In genomic region chr9:57643856-57644180, GRCm38 (mm10) we compare ENCODE assay signal across 8 mouse cellular contexts. TPM values are rescaled to one million over a fixed set of nuclear protein-coding genes. Genes with fewer than 3 reads are reported as not detected.
DNase-seq lines count a peak whose midpoint lies in the region; ATAC-seq and TF ChIP-seq lines count a peak whose summit lies in the region.

No protein-coding gene starts in this region.

- TF ChIP-seq CTCF in left cerebral cortex, adult 2 months (IDR thresholded peaks at IDR 0.05), result no peak
- no peak for TF ChIP-seq CTCF in forebrain, postnatal 0 days (IDR thresholded peaks at IDR 0.05; ENCODE audit: low read depth)

- H3K4me1 ChIP-seq in forebrain, postnatal 0 days (ENCODE audit: insufficient read depth), result peaks cover 39% of the 10 kb centered on the region
- H3K4me1 ChIP-seq in liver, embryonic 12.5 days, result peaks cover 93% of the 10 kb centered on the region
- peaks cover 62% of the 10 kb centered on the region for H3K4me1 ChIP-seq in neural tube, embryonic 12.5 days

- H3K36me3 ChIP-seq in forebrain, postnatal 0 days (ENCODE audit: insufficient read depth), result no peaks in the 10 kb centered on the region; the same call in 1 of the 2 replicates
- H3K36me3 ChIP-seq in liver, embryonic 12.5 days, result peaks cover 16% of the 10 kb centered on the region
- H3K36me3 ChIP-seq in neural tube, embryonic 12.5 days, result peaks cover 9% of the 10 kb centered on the region; the same call in 1 of the 2 replicates

- no peaks in the 10 kb centered on the region for H3K27me3 ChIP-seq in forebrain, postnatal 0 days (ENCODE audit: insufficient read depth, low read length)
- H3K27me3 ChIP-seq in liver, embryonic 12.5 days (replicated peaks), result no peaks in the 10 kb centered on the region
- no peaks in the 10 kb centered on the region for H3K27me3 ChIP-seq in neural tube, embryonic 12.5 days (replicated peaks)

- H3K9me3 ChIP-seq in forebrain, postnatal 0 days (ENCODE audit: low read length), result no peaks in the 10 kb centered on the region
- H3K9me3 ChIP-seq in liver, embryonic 12.5 days (replicated peaks), result no peaks in the 10 kb centered on the region
- H3K9me3 ChIP-seq in neural tube, embryonic 12.5 days, result no peaks in the 10 kb centered on the region

- peak overlapping the region; percentile 89 for H3K4me2 ChIP-seq in forebrain, postnatal 0 days (ENCODE audit: low read depth)
- peak overlapping the region; percentile 83 for H3K4me2 ChIP-seq in liver, embryonic 12.5 days
- H3K4me2 ChIP-seq in neural tube, embryonic 12.5 days (replicated peaks), result peak overlapping the region; percentile 94

- ATAC-seq in forebrain, postnatal 0 days, result no peak
- ATAC-seq in liver, embryonic 12.5 days, result peak; percentile 38; the same call in 1 of the 2 replicates
- no peak for ATAC-seq in neural tube, embryonic 12.5 days (ENCODE audit: low FRiP score, low read depth)
- no peak for ATAC-seq in monocyte, adult 5-6 weeks (replicated peaks; ENCODE audit: insufficient number of reproducible peaks, low FRiP score, low TSS enrichment, poor library complexity, severe bottlenecking)

- no peak for DNase-seq in left cerebral cortex, adult 2 months (ENCODE audit: extremely low spot score in 1 of 2, low spot score in 2 of 2)
- DNase-seq in left cerebral cortex, postnatal 14 days (ENCODE audit: low spot score in 2 of 2), result no peak
- no peak for DNase-seq in forebrain, postnatal 0 days
- no peak for DNase-seq in urinary bladder, postnatal 25 days (ENCODE audit: low spot score)
- no peak for DNase-seq in B cell, adult 2 months

- peak overlapping the region; percentile 21; the same call in 1 of the 2 replicates for H3K4me3 ChIP-seq in left cerebral cortex, adult 2 months
- peak overlapping the region; percentile 98 for H3K4me3 ChIP-seq in forebrain, postnatal 0 days (ENCODE audit: low read depth, low read length)
- peak overlapping the region; percentile 92 for H3K4me3 ChIP-seq in liver, embryonic 12.5 days
- peak overlapping the region; percentile 99 for H3K4me3 ChIP-seq in neural tube, embryonic 12.5 days

- WGBS in forebrain, postnatal 0 days, result 58% methylated on average over 7 of the region's 7 CpGs
- 7% methylated on average over 7 of the region's 7 CpGs for WGBS in liver, embryonic 12.5 days (ENCODE audit: insufficient replicate concordance)
- 64% methylated on average over 7 of the region's 7 CpGs for WGBS in neural tube, embryonic 12.5 days

- no peak overlapping the region for H3K27ac ChIP-seq in left cerebral cortex, adult 2 months
- no peak overlapping the region for H3K27ac ChIP-seq in forebrain, postnatal 0 days (ENCODE audit: low read depth, low read length)
- H3K27ac ChIP-seq in liver, embryonic 12.5 days, result peak overlapping the region; percentile 96
- no peak overlapping the region for H3K27ac ChIP-seq in neural tube, embryonic 12.5 days

- H3K9ac ChIP-seq in forebrain, postnatal 0 days, result peak overlapping the region; percentile 96
- H3K9ac ChIP-seq in liver, embryonic 12.5 days, result peak overlapping the region; percentile 98
- H3K9ac ChIP-seq in neural tube, embryonic 12.5 days, result peak overlapping the region; percentile 99

- intact Hi-C loops in left cerebral cortex, adult 2 months (cut with DNase I), result no loop called here
- intact Hi-C loops in left cerebral cortex, postnatal 14 days (cut with DNase I), result no loop called here

RNA-seq across cellular contexts. Expression of gene Csk, which starts 9.6 kb away (rescaled TPM):
- 10 to 100 TPM; 32.9 to 39.6 TPM for total RNA-seq in left cerebral cortex, adult 2 months (2021)
- total RNA-seq in left cerebral cortex, postnatal 14 days (2021), result 10 to 100 TPM; 46.8 to 47.1 TPM
- 105 and 135 TPM in 2 replicates for total RNA-seq in forebrain, postnatal 0 days (2014; rRNA removed)
- polyA plus RNA-seq in forebrain, postnatal 0 days (2015; fragmentation: Nextera tagmentation; extraction: Ambion mirVana), result 37.0 and 46.3 TPM in 2 replicates
- polyA plus RNA-seq in liver, embryonic 12.5 days (2016; fragmentation: Nextera tagmentation; extraction: Ambion mirVana), result 27.0 and 27.8 TPM in 2 replicates
- polyA plus RNA-seq in neural tube, embryonic 12.5 days (2016; fragmentation: Nextera tagmentation; extraction: Ambion mirVana), result 40.3 and 41.7 TPM in 2 replicates
- total RNA-seq in monocyte, adult 5-6 weeks (2017), result 332 to 455 TPM (median 337 TPM) in 3 replicates

RNA-seq across cellular contexts. Expression of gene Lman1l, which starts 23.2 kb away (rescaled TPM):
- total RNA-seq in left cerebral cortex, adult 2 months (2021), result not detected
- not detected for total RNA-seq in left cerebral cortex, postnatal 14 days (2021)
- total RNA-seq in forebrain, postnatal 0 days (2014; rRNA removed), result not detected in 2 replicates
- polyA plus RNA-seq in forebrain, postnatal 0 days (2015; fragmentation: Nextera tagmentation; extraction: Ambion mirVana), result not detected in 2 replicates
- not detected in 2 replicates for polyA plus RNA-seq in liver, embryonic 12.5 days (2016; fragmentation: Nextera tagmentation; extraction: Ambion mirVana)
- polyA plus RNA-seq in neural tube, embryonic 12.5 days (2016; fragmentation: Nextera tagmentation; extraction: Ambion mirVana), result not detected in 2 replicates
- total RNA-seq in monocyte, adult 5-6 weeks (2017), result not detected in 3 replicates

RNA-seq across cellular contexts. Expression of gene Cplx3, which starts 37.7 kb away (rescaled TPM):
- total RNA-seq in left cerebral cortex, adult 2 months (2021), result 1 to 10 TPM; 9.1 to 9.6 TPM
- total RNA-seq in left cerebral cortex, postnatal 14 days (2021), result 10 to 100 TPM; 16.3 to 24.4 TPM
- 0.67 and 1.8 TPM in 2 replicates for total RNA-seq in forebrain, postnatal 0 days (2014; rRNA removed)
- 1.2 and 2.6 TPM in 2 replicates for polyA plus RNA-seq in forebrain, postnatal 0 days (2015; fragmentation: Nextera tagmentation; extraction: Ambion mirVana)
- polyA plus RNA-seq in liver, embryonic 12.5 days (2016; fragmentation: Nextera tagmentation; extraction: Ambion mirVana), result not detected in 2 replicates
- polyA plus RNA-seq in neural tube, embryonic 12.5 days (2016; fragmentation: Nextera tagmentation; extraction: Ambion mirVana), result not detected in 2 replicates
- total RNA-seq in monocyte, adult 5-6 weeks (2017), result not detected in 3 replicates

RNA-seq across cellular contexts. Expression of gene Cyp1a2, which starts 39.7 kb away (rescaled TPM):
- not detected for total RNA-seq in left cerebral cortex, adult 2 months (2021)
- not detected for total RNA-seq in left cerebral cortex, postnatal 14 days (2021)
- not detected in 2 replicates for total RNA-seq in forebrain, postnatal 0 days (2014; rRNA removed)
- polyA plus RNA-seq in forebrain, postnatal 0 days (2015; fragmentation: Nextera tagmentation; extraction: Ambion mirVana), result not detected in 2 replicates
- polyA plus RNA-seq in liver, embryonic 12.5 days (2016; fragmentation: Nextera tagmentation; extraction: Ambion mirVana), result not detected in 2 replicates
- not detected in 2 replicates for polyA plus RNA-seq in neural tube, embryonic 12.5 days (2016; fragmentation: Nextera tagmentation; extraction: Ambion mirVana)
- not detected in 3 replicates for total RNA-seq in monocyte, adult 5-6 weeks (2017)

RNA-seq across cellular contexts. Expression of gene Cyp1a1, which starts 43.9 kb away (rescaled TPM):
- total RNA-seq in left cerebral cortex, adult 2 months (2021), result under 1 TPM; 0.16 TPM
- total RNA-seq in left cerebral cortex, postnatal 14 days (2021), result under 1 TPM; 0.13 to 0.22 TPM
- 0.38 and 0.67 TPM in 2 replicates for total RNA-seq in forebrain, postnatal 0 days (2014; rRNA removed)
- 0.30 and 0.42 TPM in 2 replicates for polyA plus RNA-seq in forebrain, postnatal 0 days (2015; fragmentation: Nextera tagmentation; extraction: Ambion mirVana)
- polyA plus RNA-seq in liver, embryonic 12.5 days (2016; fragmentation: Nextera tagmentation; extraction: Ambion mirVana), result 0.16 and 0.19 TPM in 2 replicates
- not detected in 2 replicates for polyA plus RNA-seq in neural tube, embryonic 12.5 days (2016; fragmentation: Nextera tagmentation; extraction: Ambion mirVana)
- not detected in 3 replicates for total RNA-seq in monocyte, adult 5-6 weeks (2017)

Comparison
In these comparisons a context has a peak if more than half of its experiments do, and no peak if none do; other contexts are left out.
1. H3K4me3 ChIP-seq: peak in every context shown above with its lines; median percentile 99 in neural tube, embryonic 12.5 days; 98 in forebrain, postnatal 0 days; 92 in liver, embryonic 12.5 days; 21 in left cerebral cortex, adult 2 months.